ENCODE assay signal across 8 mouse cellular contexts in genomic region chr7:100536804-100537518, GRCm38 (mm10). TPM values are rescaled to one million over a fixed set of nuclear protein-coding genes. Genes with fewer than 3 reads are reported as not detected.
DNase-seq lines count a peak whose midpoint lies in the region; ATAC-seq lines count a peak whose summit lies in the region.

TSS of gene Coa4 (plus strand) at chr7:100537071.

- H3K36me3 ChIP-seq in hindbrain, embryonic 15.5 days, result peaks cover 17% of the 10 kb centered on the region

- peaks cover 11% of the 10 kb centered on the region for H3K4me1 ChIP-seq in hindbrain, embryonic 15.5 days (replicated peaks)

- no peaks in the 10 kb centered on the region for H3K9me3 ChIP-seq in hindbrain, embryonic 15.5 days

- H3K27ac ChIP-seq in hindbrain, embryonic 15.5 days (replicated peaks), result peak within 1 kb of the TSS; percentile 87

- ATAC-seq in hindbrain, embryonic 15.5 days (ENCODE audit: low FRiP score, low read depth), result peak; percentile 100

- H3K4me2 ChIP-seq in hindbrain, embryonic 15.5 days, result peak within 1 kb of the TSS; percentile 76

- H3K4me3 ChIP-seq in hindbrain, embryonic 15.5 days, result peak within 1 kb of the TSS; percentile 60

- no peaks in the 10 kb centered on the region for H3K27me3 ChIP-seq in hindbrain, embryonic 15.5 days

- peak within 1 kb of the TSS; percentile 52 for H3K9ac ChIP-seq in hindbrain, embryonic 15.5 days

- under 1% methylated on average over 33 of the region's 33 CpGs for WGBS in hindbrain, embryonic 15.5 days

- peak; percentile 90 for DNase-seq in T-cell, adult 2 months (ENCODE audit: low spot score)
- DNase-seq in cerebellum, postnatal 36 days, result peak; percentile 86 to 88
- peak; percentile 85 to 89 for DNase-seq in frontal cortex, postnatal 36 days (ENCODE audit: low spot score in 2 of 2)
- DNase-seq in left cerebral cortex, adult 11 months (ENCODE audit: low spot score), result peak; percentile 84
- DNase-seq in lung, postnatal 4 days, result peak; percentile 89 to 93
- peak; percentile 92 for DNase-seq in retina, postnatal 7 days (ENCODE audit: low read depth, low spot score)
- peak; percentile 77 for DNase-seq in urinary bladder, adult 2 months (ENCODE audit: low spot score)

RNA-seq across cellular contexts. Expression of gene Coa4, which starts in this region (rescaled TPM):
- polyA plus RNA-seq in hindbrain, embryonic 15.5 days (2015; fragmentation: Nextera tagmentation; extraction: Ambion mirVana), result 15.8 and 17.8 TPM in 2 replicates
- 21.4 and 23.7 TPM in 2 replicates for polyA plus RNA-seq in urinary bladder, adult 2 months (2012; rRNA removed)

Comparison
In these comparisons a context has a peak if more than half of its experiments do, and no peak if none do; other contexts are left out.
1. Peak in every context shown above with its lines: DNase-seq, ATAC-seq, H3K4me3 ChIP-seq and H3K27ac ChIP-seq.